Mouse (Mus musculus) gastrocnemius, adult 18-20 months (tissue): ENCODE results near the gene H2-T22. TPM values are rescaled to one million over a fixed set of nuclear protein-coding genes. Genes with fewer than 3 reads are reported as not detected.
A peak's percentile ranks its signal among the peaks of the same experiment; 100 is the strongest.
"Not testable (repeated sequence)": the region's sequence is repeated elsewhere in the genome, so short reads cannot be mapped to it uniquely, and the experiment has no call there.

ENCODE experiments used
- DNase-seq: peaks from one replicate; pipeline ENCODE4 v3.0.0; 2021; ENCODE audit warnings: low spot score
- total RNA-seq, 2 experiments: library from RNA; stranded (reverse); gene quantifications; 2 replicates each; pipeline ENCODE4 v1.2.3; 2021

Gene H2-T22
- total RNA-seq, 2 experiments from 2014 or later: 7.9 to 15.7 TPM

- DNase-seq: not testable (repeated sequence)
Measured at GRCm38 (mm10) chr17:36030046-36030702, 12.4 kb downstream of the H2-T22 start.

GRCm38 (mm10) chr17:36028879-36029619, 13.5 kb downstream of the H2-T22 start:
- DNase-seq: no peak

- no peak for DNase-seq
Measured at GRCm38 (mm10) chr17:36027663-36028062, 14.9 kb downstream of the H2-T22 start.

GRCm38 (mm10) chr17:36025901-36026300, 16.6 kb downstream of the H2-T22 start:
- no peak for DNase-seq

- no peak for DNase-seq
Measured at GRCm38 (mm10) chr17:36025197-36025596, 17.4 kb downstream of the H2-T22 start.

- peak; percentile 38 for DNase-seq
Measured at GRCm38 (mm10) chr17:36023710-36024654, 18.6 kb downstream of the H2-T22 start.

GRCm38 (mm10) chr17:36022922-36023321, 19.6 kb downstream of the H2-T22 start:
- DNase-seq: no peak

- no peak for DNase-seq
Measured at GRCm38 (mm10) chr17:36022098-36022497, 20.4 kb downstream of the H2-T22 start.

GRCm38 (mm10) chr17:36021309-36021708, 21.2 kb downstream of the H2-T22 start:
- DNase-seq: no peak

GRCm38 (mm10) chr17:36020191-36021073, 22.1 kb downstream of the H2-T22 start, which contains the start of gene H2-T24:
H2-T24 (minus strand) TSS chr17:36020560.
- peak; percentile 56 for DNase-seq

- DNase-seq: no peak
Measured at GRCm38 (mm10) chr17:36019519-36019918, 23.0 kb downstream of the H2-T22 start.

- no peak for DNase-seq
Measured at GRCm38 (mm10) chr17:36018979-36019378, 23.6 kb downstream of the H2-T22 start.

- DNase-seq: no peak
Measured at GRCm38 (mm10) chr17:36017046-36017445, 25.5 kb downstream of the H2-T22 start.

- no peak for DNase-seq
Measured at GRCm38 (mm10) chr17:36014977-36015376, 27.6 kb downstream of the H2-T22 start.

- not testable (repeated sequence) for DNase-seq
Measured at GRCm38 (mm10) chr17:36004409-36004808, 38.1 kb downstream of the H2-T22 start.

- no peak for DNase-seq
Measured at GRCm38 (mm10) chr17:36003331-36003730, 39.2 kb downstream of the H2-T22 start.

GRCm38 (mm10) chr17:36001966-36002365, 40.6 kb downstream of the H2-T22 start:
- DNase-seq: no peak

GRCm38 (mm10) chr17:36001121-36001897, 41.2 kb downstream of the H2-T22 start:
- DNase-seq: no peak

- no peak for DNase-seq
Measured at GRCm38 (mm10) chr17:36000349-36000748, 42.2 kb downstream of the H2-T22 start.

- DNase-seq: no peak
Measured at GRCm38 (mm10) chr17:35999356-35999755, 43.2 kb downstream of the H2-T22 start.
